13 mouse cellular contexts compared by ENCODE assay signal in the genomic region with DNA sequence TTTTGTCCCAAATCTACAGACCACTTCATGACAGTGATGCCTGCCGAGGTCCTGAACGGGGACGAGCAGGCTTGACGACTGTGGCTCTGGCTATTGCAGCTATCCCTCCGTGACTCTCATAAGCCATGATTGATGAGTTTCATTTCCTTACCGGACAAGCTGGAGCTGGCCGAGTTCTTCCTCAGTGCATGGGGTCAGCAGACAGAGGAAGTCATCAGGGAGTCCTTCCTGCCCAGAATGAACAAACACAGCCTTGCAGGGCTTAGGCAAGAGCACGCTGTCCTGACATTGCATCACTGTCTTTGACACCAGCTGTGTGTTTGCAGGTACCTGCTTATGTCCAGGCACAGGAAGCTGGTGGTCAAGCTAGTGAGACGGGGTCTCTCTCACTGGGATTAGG.
A peak's percentile ranks its signal among the peaks of the same experiment; 100 is the strongest.
DNase-seq lines count a peak whose midpoint lies in the region; TF ChIP-seq lines count a peak whose summit lies in the region.
"Had no signal": no experiment of that assay in that cellular context is flagged by ENCODE, and none has a peak within 500 bp of the region (broad histone marks: within the 10 kb centered on the region; RNA-seq: fewer than 3 reads in every experiment).

No protein-coding gene starts in this region.

- peak; percentile 47 for DNase-seq in embryo, embryonic 10 days (ENCODE audit: low spot score)
- no peak for DNase-seq in embryo, embryonic 9.5 days (ENCODE audit: extremely low spot score)
- DNase-seq in lung, adult 18-20 months, result peak; percentile 14 to 20
- no peak for DNase-seq in lung, adult 2 months
- DNase-seq in lung, postnatal 14 days, result peak; percentile 14
- peak; percentile 6 for DNase-seq in yolk sac, embryonic 10.5 days (ENCODE audit: low spot score)
- DNase-seq in cerebellum, postnatal 10 days, result no peak
- DNase-seq in cerebellum, adult 11-12 months, result no peak
- DNase-seq: B cell, adult 2 months; cerebellum, adult 8-10 months; gastrocnemius, postnatal 10 days; thymus, postnatal 36 days had no signal

- no peak for TF ChIP-seq CTCF in lung, adult 2 months (IDR thresholded peaks at IDR 0.05; ENCODE audit: insufficient read depth, low read length)

- 0 out of 2 replicates have a peak, but pooled peaks cover 2% of the 10 kb centered on the region for H3K4me1 ChIP-seq in lung, adult 2 months (ENCODE audit: control insufficient read depth, insufficient read depth, low read length)

- TF ChIP-seq POLR2A in lung, adult 2 months (IDR thresholded peaks at IDR 0.05; ENCODE audit: borderline replicate concordance, extremely low read depth, low read depth, low read length), result no peak

- WGBS in lung, adult 2 months, result 35% methylated on average over 9 of the region's 9 CpGs

- H3K4me3 ChIP-seq in lung, adult 2 months (replicated peaks; ENCODE audit: extremely low read depth, low read depth, low read length), result no peak overlapping the region
- H3K4me3 ChIP-seq: limb, embryonic 12.5 days had no signal

Comparison
In these comparisons a context has a peak if more than half of its experiments do, and no peak if none do; other contexts are left out.
1. DNase-seq: peak in embryo, embryonic 10 days (single experiment), lung, adult 18-20 months (2 of 2), lung, postnatal 14 days (single experiment) and yolk sac, embryonic 10.5 days (single experiment); none in embryo, embryonic 9.5 days (single experiment), lung, adult 2 months (single experiment), cerebellum, postnatal 10 days (0 of 2) and cerebellum, adult 11-12 months (single experiment).